Mouse (Mus musculus): ENCODE data around the gene Inpp5d.
A peak's percentile ranks its signal among the peaks of the same experiment; 100 is the strongest.

Gene Inpp5d

GRCm38 (mm10) chr1:87704230-87704629 lies 84.1 kb downstream of the Inpp5d start:
- no peak for DNase-seq (ENCODE audit: low read depth)

- DNase-seq (ENCODE audit: low read depth), result no peak
These were observed 86.2 kb downstream of the Inpp5d start for GRCm38 (mm10) chr1:87706361-87706760.

GRCm38 (mm10) chr1:87709020-87709419 lies 88.9 kb downstream of the Inpp5d start:
- no peak for DNase-seq (ENCODE audit: low read depth)

GRCm38 (mm10) chr1:87709661-87710270 lies 89.7 kb downstream of the Inpp5d start:
- no peak for DNase-seq (ENCODE audit: low read depth)

DNA sequence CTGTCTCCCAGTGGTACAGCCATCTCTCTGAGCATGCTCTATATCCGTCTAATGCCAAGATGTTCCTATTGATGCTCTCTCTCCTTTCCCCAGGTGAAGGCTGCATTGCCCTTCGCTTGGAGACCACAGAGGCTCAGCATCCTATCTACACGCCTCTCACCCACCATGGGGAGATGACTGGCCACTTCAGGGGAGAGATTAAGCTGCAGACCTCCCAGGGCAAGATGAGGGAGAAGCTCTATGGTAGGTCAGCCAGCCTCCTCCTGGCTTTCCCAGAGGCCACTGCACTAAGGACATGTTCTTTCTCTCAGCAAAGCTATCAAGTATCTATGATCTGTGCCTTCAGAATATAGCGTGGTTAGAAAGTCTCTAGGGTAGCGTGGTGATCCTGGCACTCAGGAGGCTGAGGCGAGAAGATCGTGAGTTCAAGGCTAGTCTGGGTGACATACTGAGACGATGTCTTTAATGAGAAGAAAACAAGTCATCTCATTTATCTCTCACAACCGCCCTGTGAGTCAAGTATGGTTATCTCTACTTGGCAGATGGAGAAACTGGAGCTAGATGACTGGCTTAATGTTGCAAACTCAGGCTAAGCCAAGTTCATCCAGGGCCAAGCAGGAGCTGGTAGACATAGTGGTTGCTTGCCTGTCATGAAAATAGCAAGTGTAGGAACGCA lies 92.0 kb downstream of the Inpp5d start:
- no peak for DNase-seq (ENCODE audit: low read depth)

DNA sequence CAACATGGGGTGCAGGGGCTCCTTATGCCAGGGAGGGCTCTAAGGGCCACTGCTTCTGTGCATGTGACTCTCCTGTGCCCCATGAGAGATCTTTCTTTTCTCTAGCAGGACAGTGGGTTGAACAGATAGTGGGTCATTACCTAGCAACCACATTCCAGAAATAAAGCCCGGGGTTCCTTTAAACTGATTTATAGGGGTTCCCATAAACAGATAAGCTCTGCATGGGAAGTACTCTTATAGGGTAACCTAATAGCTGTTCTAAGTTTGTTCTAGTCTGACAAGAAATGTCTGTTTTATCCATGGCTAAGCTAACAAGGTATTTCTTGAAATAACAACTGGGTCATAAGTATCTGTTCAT lies 92.5 kb downstream of the Inpp5d start:
- no peak for DNase-seq (ENCODE audit: low read depth)

DNA sequence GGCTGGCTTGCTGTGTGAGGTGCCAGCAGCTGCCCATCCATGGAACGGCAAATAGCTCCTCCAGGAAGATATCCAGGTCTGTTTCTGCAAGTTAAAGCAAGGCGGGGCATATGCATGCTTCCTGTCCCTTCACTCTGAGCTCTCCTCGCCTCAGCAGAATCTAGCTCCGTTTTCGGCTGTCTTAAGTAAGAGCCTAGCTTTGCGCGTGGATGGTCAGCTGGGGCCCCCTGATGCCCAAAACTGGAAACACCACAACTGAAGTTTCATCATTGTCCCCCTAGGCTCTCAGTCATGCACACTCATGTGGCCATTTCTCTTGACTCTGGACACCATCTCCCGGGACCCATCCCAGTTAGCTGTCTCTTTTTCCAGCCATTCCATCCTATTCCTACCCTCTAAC lies 101.3 kb downstream of the Inpp5d start:
- DNase-seq (ENCODE audit: low read depth), result peak; percentile 49

GRCm38 (mm10) chr1:87722081-87722480 lies 102.0 kb downstream of the Inpp5d start:
- DNase-seq (ENCODE audit: low read depth), result no peak

GRCm38 (mm10) chr1:87723351-87723750 lies 103.2 kb downstream of the Inpp5d start:
- no peak for DNase-seq (ENCODE audit: low read depth)

- no peak for DNase-seq (ENCODE audit: low read depth)
These were observed 109.0 kb downstream of the Inpp5d start for GRCm38 (mm10) chr1:87729070-87729469.

GRCm38 (mm10) chr1:87729850-87730249 lies 109.7 kb downstream of the Inpp5d start:
- no peak for DNase-seq (ENCODE audit: low read depth)

- DNase-seq (ENCODE audit: low read depth), result no peak
These were observed 110.2 kb downstream of the Inpp5d start for GRCm38 (mm10) chr1:87730271-87730670.

- no peak for DNase-seq (ENCODE audit: low read depth)
These were observed 113.1 kb downstream of the Inpp5d start for GRCm38 (mm10) chr1:87733212-87733611.

DNA sequence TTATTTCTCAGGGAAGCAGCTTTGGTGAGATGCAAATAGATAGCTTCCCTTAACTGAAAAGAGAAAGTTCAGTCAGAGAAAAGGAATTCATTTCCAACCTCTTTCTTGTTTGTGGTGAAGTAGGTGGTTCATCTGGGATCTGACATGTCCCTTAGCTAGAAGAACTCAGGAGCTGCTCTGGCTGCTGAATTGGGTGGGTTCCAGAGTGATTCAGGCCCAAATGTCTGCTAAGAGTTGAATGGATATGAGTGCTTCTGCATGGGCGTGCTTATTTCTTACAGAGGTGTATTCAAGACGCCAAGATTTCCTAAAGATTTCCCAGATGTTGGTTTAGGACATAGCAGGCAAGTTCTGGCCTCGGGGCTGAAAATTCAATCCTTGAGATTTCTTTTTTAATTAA lies 114.0 kb downstream of the Inpp5d start:
- DNase-seq (ENCODE audit: low read depth), result no peak

DNA sequence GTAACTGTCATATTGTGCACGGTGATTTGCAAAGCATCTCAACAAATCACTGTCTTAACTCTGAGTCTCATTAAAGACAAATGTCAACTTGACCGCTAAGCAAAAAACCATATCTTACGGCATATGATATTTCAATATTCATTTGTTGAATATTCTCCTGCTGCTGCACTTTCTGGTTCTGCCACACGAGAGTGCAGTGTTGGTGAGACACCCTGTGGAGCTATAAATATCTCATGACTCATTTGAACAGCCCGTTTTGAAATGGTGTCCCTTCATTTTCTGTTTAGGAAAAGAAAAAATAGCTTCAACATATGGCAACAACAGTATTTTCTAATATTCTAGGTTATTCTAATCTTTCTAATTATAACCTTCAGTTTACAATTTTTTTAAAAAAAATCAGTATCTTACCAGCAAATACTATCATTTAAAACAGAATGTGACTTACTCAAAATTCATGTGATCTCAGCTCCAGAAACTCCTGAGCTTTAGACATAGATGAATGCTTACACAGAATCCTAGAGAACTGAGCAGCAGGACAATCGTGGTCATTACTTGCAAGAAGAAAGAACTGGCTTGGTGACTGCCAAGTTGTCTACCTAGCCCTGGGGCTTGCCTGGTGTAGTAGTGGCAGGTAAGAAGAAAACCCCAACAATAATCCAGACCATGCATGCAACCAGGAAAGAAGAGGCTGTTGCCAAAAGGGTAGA lies 120.6 kb downstream of the Inpp5d start:
- no peak for DNase-seq (ENCODE audit: low read depth)

GRCm38 (mm10) chr1:87749360-87749973 lies 129.4 kb downstream of the Inpp5d start:
- no peak for DNase-seq (ENCODE audit: low read depth)

- peak; percentile 84 for DNase-seq (ENCODE audit: low read depth)
These were observed 135.7 kb downstream of the Inpp5d start, which contains the start of gene Atg16l1 for GRCm38 (mm10) chr1:87755641-87756470. Gene Atg16l1, plus strand, starts transcription at chr1:87755870.

- no peak for DNase-seq (ENCODE audit: low read depth)
These were observed 143.7 kb downstream of the Inpp5d start for GRCm38 (mm10) chr1:87763821-87764220.

- DNase-seq (ENCODE audit: low read depth), result no peak
These were observed 145.6 kb downstream of the Inpp5d start for GRCm38 (mm10) chr1:87765741-87766140.

- no peak for DNase-seq (ENCODE audit: low read depth)
These were observed 146.1 kb downstream of the Inpp5d start for GRCm38 (mm10) chr1:87766233-87766632.

GRCm38 (mm10) chr1:87769263-87769662 lies 149.2 kb downstream of the Inpp5d start:
- no peak for DNase-seq (ENCODE audit: low read depth)
